Mouse (Mus musculus) monocyte, adult 2 months (primary cell): ENCODE measurements around the gene Setdb1.

Experiments used
- DNase-seq, 2 experiments: peaks; one replicate each; pipeline ENCODE4 v3.0.0; 2022; ENCODE audit warnings: low spot score in 2 of 2, low read depth in 1 of 2

The Setdb1 gene

DNA sequence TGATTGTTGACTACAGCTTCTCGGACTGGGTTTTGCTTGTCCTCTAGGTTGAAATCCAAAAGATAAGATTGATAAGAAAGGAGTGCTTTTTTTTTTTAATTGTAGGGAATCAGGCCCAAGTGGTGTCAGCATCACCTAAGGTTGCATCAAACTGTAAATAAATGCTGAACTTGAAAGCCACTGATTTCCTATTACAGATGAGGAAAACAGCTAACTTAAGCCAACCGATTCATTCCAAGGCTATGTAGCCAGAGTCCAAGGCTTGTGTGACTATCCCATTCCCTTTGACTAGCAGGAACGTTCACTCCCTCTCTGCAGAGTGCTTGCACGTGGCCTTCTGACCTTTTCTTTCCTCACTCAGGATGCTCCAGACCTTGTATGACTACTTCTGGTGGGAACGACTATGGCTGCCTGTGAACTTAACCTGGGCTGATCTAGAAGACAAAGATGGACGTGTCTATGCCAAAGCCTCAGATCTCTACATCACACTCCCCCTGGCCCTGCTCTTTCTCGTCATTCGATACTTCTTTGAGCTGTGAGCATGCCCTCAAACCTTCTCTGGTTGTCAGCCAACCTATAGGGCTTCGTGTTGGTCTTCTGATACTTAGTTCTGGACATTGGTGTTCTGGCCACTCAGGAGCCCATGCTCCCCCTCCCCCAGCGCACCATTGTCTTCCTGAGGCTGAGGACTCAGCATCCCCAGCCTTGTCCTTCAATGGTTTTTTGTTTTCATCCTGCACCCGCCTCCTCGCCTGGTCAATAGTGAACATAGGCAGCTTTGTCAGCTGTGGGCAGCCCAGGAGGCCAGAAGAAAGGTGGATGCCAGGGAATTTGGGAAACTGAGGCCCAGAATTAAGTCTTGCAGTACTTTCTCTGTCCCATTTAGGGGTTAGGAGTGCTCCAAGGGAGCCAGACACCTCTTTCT is 37.0 kb downstream of the Setdb1 start:
- DNase-seq: no peak

DNA sequence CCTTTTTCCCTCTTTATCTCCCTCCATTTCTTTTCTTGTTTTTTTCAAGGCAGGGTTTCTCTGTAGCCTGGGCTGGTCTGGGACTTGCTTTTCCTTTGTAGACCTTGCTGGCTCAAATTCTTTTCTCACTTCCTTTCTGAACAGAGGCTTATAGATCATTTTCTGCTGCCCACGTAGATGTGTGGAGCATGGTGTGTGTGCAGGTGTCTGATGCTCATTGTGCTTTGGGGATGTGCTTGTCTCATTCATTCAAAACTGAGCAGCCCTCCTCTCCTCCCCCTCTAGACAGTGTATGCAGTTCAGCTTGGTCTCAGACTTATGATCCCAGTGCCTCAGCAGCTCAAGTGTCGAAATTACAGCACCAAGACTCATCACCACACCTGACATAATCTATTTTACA is 37.9 kb downstream of the Setdb1 start:
- no peak for DNase-seq

DNA sequence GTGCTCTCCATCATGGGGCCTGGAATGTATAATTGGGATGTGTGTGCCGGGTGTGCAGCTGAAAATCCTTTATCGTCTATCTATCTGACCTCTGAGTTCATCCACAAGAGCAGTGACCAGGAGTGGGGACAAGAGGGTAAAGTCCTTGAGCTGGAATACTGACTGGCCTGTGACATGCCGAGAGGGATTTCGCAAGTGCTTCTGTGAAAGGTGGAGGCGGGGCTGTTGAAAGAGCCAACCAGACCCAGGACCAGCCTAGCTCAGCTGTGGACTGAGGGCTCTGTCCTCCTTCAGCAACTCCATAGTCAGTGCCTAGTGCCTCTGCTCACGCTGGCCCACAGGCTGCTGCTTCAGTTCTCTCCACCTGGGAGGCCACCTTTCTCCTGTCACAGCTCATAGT is 38.5 kb downstream of the Setdb1 start:
- DNase-seq: no peak

DNA sequence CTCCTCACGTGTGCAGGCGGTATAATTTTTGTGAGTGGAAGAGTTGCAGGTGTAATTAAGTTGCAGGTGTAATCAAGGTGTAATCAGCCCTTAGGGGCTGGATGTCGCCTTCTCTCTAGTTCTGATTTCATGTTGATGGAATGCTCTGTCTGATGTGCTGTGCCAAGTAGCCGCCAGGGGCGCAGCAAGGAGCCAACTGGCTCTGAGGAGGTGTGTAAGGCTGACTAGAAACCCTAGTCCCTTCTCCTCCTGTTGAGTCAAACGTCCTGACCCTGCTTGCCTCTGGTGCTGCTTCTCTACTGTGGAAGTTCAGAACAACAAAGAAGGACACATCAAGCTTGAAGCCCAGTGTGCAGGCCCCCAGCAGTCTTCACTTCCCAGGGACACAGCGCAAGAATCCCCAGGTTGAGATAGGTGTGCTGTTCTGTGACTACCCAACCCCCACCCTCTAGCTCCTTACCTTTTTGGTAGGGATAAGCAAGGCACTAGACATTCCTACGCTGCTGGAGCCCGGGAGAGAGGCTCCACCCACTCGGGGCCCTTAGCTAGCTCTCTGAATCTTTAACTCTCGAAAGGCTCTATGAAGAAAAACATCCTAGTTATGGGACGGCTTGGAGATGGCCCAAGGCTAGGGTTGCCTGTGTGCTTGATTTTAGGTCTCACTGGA is 39.5 kb downstream of the Setdb1 start:
- no peak for DNase-seq

DNA sequence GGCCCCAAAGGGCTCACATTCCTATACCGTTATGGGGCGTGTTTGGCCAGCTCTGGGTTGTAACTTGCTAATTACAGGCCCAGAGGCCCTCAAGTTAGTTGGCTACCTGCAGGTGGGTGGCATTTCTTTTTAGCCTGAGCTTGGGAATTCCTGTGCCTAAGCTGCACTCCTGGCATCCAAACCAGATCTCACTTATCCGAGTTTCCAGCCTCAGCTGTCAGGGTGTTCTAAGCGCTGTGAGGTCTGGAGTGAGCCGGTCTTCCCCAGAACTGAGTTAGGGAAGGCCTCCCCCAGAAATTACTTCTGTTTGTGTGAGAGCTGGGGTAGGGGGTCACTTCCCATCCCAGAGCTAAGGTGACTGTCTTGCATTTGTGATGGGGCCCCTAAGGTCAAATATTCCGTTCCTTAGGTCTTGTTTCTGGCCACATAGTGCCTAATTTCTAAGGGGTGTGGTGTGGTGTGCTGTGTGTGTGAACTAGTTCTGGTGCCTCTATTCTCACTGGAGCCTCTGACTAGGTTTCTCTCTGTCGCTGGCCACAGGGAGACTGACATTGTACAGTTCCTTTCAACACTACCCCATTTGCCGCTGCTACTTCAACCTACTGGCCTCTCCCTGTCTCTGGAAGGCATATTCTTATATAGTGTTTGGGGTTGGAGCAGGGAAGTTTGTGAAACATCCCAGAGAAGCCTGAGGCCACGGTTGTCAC is 41.0 kb downstream of the Setdb1 start:
- no peak for DNase-seq

DNA sequence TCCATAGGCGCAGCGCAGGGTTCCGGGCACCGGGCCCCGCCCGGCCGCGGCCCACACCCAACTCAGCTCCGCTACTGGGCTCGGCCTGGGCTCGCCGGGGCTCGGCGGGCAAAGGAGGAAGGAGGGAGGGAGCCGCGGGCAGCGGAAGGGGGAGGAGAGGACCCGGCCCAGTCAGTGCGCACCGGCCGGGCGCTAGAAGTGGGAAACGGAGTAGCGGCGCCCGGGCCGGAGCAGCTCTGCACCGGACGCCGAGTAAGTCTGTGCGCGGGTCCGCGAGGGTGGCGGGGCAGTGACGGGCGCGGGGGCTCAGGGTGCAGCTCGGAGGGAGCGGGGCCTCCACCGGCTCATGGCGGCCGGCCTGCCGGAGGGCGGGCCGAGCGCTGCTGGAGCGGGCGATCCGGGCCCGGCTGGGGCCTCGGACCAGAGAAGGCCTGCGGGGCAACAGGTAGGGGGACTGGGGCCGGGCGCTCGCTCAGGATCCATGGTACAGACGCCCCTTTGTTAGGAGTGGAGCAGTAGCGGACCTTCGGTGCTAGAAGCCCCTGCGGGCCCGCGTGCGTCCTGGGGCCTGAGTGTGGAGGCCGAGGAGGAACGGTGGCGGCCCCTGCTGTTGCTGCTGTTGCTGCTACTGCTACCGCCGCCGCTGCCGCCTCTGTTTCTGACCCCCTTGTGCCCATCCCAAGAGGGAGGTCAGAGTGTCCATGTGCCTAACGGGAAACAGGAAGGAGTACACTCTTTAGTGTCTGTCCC is 41.7 kb downstream of the Setdb1 start:
- DNase-seq: peak; percentile 79 to 81

DNA sequence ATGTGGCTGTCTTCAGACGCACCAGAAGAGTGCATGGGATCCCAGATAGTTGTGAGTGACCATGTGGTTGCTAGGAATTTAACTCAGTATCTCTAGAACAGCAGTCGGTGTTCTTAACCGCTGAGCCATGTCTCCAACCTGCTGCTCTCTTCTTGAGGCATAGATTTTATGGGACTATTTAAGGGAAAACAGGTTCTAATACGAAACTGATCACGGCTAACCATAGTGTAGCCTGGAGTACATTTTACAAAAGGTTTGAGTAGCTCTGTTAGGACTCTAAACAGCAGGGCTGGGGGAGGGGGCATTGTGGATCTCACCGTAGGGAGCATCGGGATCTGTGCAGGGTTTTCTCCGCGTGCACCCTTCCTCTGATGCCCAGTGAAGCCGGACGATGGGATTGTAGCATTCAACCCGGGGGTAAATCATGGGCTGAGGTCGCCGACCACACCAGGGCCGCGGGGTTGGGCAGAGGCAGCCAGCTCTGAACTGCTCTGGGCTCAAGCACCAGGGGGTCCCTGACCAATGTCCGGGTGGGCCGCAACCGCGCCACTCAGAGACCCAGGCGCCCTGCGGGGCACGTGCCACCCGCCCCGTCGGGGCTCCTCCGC is 42.4 kb downstream of the Setdb1 start, which contains the start of gene Cers2:
Cers2 (plus strand) TSS at position 306 of the 608 bp plus-strand sequence.
- no peak for DNase-seq

DNA sequence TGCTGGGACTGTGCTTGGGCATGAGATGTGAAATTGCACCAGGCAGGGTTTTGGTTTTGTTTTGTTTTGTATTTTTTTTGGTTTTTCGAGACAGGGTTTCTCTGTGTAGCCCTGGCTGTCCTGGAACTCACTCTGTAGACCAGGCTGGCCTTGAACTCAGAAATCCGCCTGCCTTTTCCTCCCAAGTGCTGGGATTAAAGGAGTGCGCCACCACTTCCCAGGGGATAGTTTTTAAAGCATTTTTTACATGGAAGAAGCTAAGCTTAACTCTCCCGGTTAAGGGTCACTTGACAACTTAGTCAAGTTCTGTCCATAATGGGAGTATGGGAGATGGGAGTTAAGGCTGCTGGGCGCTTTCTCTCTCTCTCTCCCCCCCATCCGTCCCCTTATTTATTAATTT is 42.9 kb downstream of the Setdb1 start:
- no peak for DNase-seq

DNA sequence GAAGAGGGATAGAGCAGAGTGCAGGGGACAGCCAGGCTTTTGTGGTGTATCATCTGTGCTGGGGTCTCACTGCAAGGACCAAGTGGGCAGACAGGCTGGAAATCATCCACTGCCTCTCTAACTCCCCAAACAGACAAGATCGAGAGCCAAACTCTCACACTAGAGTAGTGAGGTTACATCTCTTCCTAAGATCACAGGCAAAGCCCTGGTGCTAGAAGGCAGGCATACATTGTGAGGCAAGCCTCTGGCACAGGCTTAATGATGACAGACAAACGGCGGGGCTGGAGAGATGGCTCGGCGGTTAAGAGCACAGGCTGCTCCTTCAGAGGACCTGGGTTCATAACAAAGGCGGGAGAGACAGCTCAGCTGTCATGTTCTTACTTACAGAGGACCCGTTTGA is 43.5 kb downstream of the Setdb1 start:
- DNase-seq: no peak

DNA sequence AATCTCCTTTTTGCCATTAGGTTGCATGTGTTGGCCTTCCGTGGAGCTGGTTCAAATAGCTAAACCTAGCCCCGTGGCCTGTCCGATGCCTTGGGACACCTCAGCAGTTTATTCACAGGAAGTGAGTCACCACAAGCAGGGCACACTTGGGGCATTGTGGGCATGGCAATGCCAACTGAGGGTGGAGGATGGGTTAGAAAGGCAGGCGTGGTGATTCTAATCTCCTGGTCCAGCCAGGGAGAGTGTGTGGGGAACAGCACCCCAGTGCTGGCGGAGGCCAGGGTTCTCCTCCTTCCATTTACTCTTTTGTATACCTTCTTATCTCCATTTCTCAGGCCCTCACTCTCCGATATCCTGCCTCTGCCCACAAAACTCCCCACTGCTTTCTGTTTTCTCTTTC is 44.4 kb downstream of the Setdb1 start:
- peak; percentile 57 to 78 for DNase-seq

DNA sequence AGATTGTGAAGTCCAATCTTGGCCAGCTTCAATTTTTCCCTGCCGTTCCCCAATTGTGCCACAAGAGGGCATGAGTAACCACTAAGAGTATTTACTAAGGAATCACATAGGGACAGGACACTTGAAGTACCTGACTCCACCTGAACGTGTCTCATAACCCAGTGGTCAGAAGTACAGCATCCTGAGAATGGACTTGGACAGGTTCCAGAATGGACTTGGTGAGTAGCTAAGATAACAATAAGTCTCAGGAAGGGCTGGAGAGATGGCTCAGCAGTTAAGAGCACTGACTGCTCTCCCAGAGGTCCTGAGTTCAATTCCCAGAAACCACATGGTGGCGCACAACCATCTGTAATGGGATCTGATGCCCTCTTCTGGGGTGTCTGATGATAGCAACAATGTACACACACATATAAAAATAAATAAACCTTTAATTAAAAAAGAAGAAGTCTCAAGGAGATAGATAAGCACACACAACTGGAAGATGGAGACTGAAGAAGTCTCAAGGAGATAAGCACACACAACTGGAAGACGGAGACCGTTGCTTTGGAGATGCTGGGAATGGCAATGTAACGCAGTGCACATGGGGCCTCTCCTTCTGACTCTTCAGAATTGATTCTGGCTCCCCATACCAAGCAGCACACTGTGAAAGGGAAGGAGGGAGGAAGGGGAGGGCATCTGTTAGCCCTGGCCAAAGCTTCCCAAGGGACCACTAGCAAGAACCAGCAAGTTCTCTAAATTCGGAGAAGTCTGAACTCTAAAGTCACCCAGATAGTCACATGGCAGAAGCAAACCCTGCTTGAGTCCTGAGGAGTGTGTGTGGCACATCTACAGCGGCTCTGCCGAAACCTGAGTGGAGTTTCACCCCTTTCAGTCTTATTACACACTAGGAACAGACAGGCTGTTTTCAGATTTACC is 45.8 kb downstream of the Setdb1 start:
- peak in 1 of 2 experiments; percentile 36 for DNase-seq

DNA sequence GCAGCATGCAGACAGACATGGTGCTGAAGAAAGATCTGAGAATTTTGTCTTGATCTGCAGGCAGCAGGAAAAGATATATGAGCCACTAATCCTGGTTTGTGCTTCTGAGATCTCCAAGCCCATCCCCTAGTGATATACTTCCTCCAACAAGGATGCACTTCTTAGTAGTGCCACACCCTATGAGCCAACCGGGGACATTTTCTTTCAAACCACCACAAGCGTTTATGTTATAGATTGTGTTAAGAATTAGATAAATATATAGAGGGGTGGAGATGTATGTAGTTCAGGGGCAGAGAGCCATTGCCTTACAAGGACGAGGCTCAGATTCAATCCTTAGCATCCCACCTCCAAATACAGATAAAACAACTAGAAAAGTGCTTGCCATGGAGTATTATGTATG is 46.5 kb downstream of the Setdb1 start:
- DNase-seq: no peak

DNA sequence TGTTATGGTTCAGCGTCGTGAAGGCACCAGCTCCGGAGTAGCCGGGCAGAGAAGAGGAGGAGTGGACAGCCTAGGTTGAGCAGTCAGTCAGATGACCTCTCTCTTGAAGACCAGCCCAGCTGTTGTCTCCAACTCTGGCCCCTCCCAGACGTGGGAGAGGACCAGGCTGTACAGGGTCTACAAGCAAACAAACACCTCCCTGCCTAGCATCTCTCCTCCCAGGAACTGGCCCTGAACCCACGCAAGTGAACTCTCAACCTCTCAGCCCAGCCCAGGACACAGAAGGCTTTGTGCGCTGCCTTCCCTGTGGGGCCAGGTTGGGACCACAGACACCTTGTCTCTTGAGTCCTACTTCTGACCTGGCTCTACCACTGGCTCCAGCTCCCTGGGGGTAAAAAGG is 49.9 kb downstream of the Setdb1 start, which contains the start of gene Anxa9:
Anxa9 (minus strand) TSS at position 77 of the 400 bp plus-strand sequence.
- no peak for DNase-seq

DNA sequence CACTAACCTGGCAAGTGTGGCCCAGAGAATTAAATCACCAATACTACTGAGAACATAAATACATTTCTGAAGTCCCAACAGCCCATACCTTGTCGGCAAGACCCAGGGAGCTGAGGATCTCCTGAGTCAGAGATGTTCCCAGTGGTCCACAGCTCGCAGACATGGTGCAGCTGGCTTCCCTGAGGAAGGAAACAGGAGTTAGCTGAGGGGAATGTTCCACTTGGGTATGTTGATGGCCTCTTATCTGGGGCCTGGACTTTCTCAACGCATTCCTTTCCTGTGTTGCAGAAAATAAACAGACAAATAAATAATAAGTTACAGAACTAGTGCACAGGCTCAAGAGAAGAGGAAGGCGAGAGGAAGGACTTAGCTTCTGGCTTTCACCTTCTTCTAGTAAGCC is 50.8 kb downstream of the Setdb1 start:
- no peak for DNase-seq

DNA sequence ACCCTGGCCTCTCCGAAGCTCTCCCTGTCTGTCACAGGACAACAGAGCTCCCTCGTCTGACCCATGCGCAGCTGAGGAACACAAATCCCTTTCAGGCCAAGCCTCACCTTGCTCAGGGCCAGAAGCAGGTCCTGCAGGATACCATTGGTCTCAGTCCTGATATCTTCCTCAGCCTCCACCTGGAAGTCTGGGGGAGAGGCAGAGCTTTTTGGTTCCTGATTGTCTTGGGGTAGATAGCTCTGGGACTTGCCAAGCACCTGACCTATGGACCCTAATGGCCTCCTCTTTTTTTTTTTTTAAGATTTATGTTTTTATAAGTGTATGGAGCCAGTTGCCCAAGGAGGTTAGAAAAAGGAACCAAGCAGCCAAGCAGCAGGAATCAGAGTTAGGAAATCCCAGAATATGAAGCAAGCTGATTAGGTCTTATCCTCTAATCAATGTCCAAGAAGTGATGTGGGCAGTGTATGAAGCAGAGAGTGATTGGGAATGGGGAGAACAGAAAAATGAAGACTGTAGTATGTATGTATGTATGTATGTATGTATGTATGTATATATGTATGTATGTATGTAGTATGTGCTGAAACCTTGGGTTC is 55.7 kb downstream of the Setdb1 start:
- no peak for DNase-seq

DNA sequence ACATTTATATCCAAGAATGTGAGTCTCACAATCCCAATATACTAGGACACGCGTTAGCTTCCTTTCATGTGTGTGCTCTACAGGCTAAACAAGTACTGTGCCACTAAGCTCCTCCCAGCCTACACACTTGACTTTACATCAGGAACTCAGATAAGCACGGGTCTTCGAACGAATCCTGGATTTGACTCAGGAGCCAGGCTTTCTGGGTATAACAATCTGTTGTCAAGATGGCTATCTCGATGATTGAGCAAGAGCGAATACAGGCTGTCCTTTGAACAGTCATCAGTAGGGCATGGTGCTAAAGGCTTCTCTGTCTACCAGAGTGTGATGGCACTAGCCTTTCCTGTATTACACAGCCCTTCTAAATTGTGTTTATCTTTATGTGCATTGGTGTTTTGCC is 59.0 kb downstream of the Setdb1 start:
- no peak for DNase-seq

DNA sequence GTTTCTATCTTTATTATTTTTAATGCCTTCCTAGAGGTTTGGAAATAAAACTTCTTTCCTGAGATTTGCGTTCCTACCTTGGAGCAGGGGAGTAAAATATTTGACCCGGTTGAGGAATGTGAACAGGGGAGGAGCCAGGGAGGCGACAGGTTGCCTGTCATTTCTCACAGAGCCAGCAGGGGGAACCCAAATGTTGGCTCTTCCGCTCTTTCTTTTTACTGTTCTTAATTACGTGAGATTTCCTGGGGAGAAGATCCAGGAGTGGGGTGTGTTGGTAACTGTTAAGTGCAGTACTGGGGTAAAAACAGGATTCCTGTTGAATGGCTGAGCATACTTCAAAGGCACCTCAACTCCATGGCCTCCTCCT is 60.9 kb downstream of the Setdb1 start:
- DNase-seq: no peak

DNA sequence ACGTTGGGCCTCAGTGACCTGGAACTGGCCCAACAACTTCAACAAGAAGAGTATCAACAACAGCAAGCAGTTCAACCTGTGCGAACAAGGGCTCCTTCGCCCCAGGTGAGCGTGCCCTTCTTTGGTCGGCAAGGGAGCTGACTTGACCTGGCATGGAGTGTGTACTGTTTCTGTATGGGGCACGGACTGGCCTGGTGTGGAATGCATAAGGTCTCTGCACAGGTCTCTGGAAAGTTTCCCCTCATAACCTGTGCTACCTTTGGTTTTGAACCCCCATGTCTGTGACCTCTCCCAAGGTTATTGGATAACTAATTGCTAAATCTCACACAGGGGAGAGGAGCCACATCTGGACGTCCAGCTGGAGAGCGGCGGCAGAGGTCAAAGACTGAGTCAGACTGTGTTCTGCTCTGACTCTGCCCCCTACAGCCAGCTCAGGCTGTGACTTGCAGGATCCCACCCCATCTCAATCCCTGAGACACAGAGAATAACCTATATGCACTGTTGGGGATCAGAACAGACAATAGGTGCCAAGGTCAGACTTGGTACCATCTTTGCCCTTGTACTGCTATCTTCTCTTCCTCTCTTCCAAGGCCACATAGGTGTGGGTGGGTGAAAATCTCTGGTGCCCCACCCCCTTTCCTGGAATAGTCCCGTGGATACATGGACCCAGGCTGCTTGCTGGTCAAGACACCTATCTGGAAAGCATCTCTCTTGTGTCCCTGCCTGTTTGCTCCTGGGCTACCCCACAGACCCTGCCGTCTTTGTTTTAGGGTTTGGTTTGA is 61.5 kb downstream of the Setdb1 start:
- DNase-seq: no peak
